In genomic region chr10:4900324-4900723, GRCm38 (mm10) we compare ENCODE assay signal across 20 mouse cellular contexts.
DNase-seq lines count a peak whose midpoint lies in the region; ATAC-seq and TF ChIP-seq lines count a peak whose summit lies in the region.
"Had no signal": no experiment of that assay in that cellular context is flagged by ENCODE, and none has a peak within 500 bp of the region (broad histone marks: within the 10 kb centered on the region; RNA-seq: fewer than 3 reads in every experiment).

No protein-coding gene starts in this region.

- 46% methylated on average over 7 of the region's 7 CpGs for WGBS in kidney, embryonic 16.5 days

- ATAC-seq in kidney, embryonic 16.5 days (ENCODE audit: low FRiP score, low TSS enrichment) = peak; percentile 35; the same call in 1 of the 2 replicates
- ATAC-seq: forebrain, postnatal 0 days; intestine, embryonic 16.5 days; liver, embryonic 12.5 days had no signal

- H3K4me2 ChIP-seq in kidney, embryonic 16.5 days (replicated peaks; ENCODE audit: low read depth, low read length) = no peak overlapping the region
- peak overlapping the region; percentile 38 for H3K4me2 ChIP-seq in myocyte (ENCODE audit: low read depth)
- H3K4me2 ChIP-seq: embryonic facial prominence, embryonic 12.5 days; liver, embryonic 12.5 days; lung, embryonic 14.5 days; stomach, embryonic 15.5 days had no signal

- no peak overlapping the region for H3ac ChIP-seq in myocyte (ENCODE audit: control insufficient read depth, insufficient read length)

- no peak overlapping the region for H3K9ac ChIP-seq in kidney, embryonic 16.5 days (replicated peaks; ENCODE audit: low read length)
- H3K9ac ChIP-seq: embryonic facial prominence, embryonic 12.5 days; forebrain, postnatal 0 days; liver, embryonic 12.5 days; lung, embryonic 14.5 days; stomach, embryonic 15.5 days had no signal

- TF ChIP-seq POLR2A in embryonic fibroblast, embryonic 13.5 days (IDR thresholded peaks at IDR 0.05; ENCODE audit: low read depth, low read length) = no peak
- no peak for TF ChIP-seq POLR2A in myocyte (IDR thresholded peaks at IDR 0.05; ENCODE audit: insufficient read length, low read depth)

- DNase-seq in kidney, adult 11 months = no peak
- DNase-seq in CD4-positive, CD25-positive, alpha-beta regulatory T cell, adult 2 months (ENCODE audit: low read depth, low spot score) = peak; percentile 35
- no peak for DNase-seq in spleen, postnatal 14 days (ENCODE audit: low spot score in 2 of 2)
- no peak for DNase-seq in right cerebral cortex, postnatal 4 days
- DNase-seq: adrenal gland, adult 2 months; cerebellum, postnatal 25 days; forebrain, postnatal 0 days; heart, adult 11 months; lung, embryonic 14.5 days; lung, postnatal 4 days; midbrain, embryonic 14.5 days; right cerebral cortex, adult 18-20 months had no signal

- H3K4me3 ChIP-seq in kidney, embryonic 16.5 days (ENCODE audit: low read length) = no peak overlapping the region
- H3K4me3 ChIP-seq in embryonic fibroblast, embryonic 13.5 days (ENCODE audit: insufficient read depth, low read length) = no peak overlapping the region
- no peak overlapping the region for H3K4me3 ChIP-seq in myocyte
- H3K4me3 ChIP-seq: embryonic facial prominence, embryonic 12.5 days; liver, embryonic 12.5 days; stomach, embryonic 15.5 days had no signal

- H3K4me1 ChIP-seq in kidney, embryonic 16.5 days (ENCODE audit: insufficient read depth, low read length) = 0 out of 2 replicates have a peak, but pooled peaks cover 3% of the 10 kb centered on the region
- H3K4me1 ChIP-seq in embryonic fibroblast, embryonic 13.5 days (ENCODE audit: control insufficient read depth, insufficient read depth, low read length) = peaks cover 3% of the 10 kb centered on the region; the same call in 1 of the 2 replicates
- H3K4me1 ChIP-seq: embryonic facial prominence, embryonic 12.5 days; liver, embryonic 12.5 days; stomach, embryonic 15.5 days had no signal

- H3K36me3 ChIP-seq in kidney, embryonic 16.5 days (ENCODE audit: insufficient read depth, low read length) = no peaks in the 10 kb centered on the region
- H3K36me3 ChIP-seq in myocyte (ENCODE audit: control insufficient read depth, insufficient read depth) = no peaks in the 10 kb centered on the region
- H3K36me3 ChIP-seq: embryonic facial prominence, embryonic 12.5 days; G1E; liver, embryonic 12.5 days; stomach, embryonic 15.5 days had no signal

- H3K9me3 ChIP-seq in kidney, embryonic 16.5 days (ENCODE audit: low read length) = no peaks in the 10 kb centered on the region
- H3K9me3 ChIP-seq: embryonic facial prominence, embryonic 12.5 days; G1E; liver, embryonic 12.5 days; stomach, embryonic 15.5 days had no signal

- H3K27ac ChIP-seq in kidney, embryonic 16.5 days (ENCODE audit: low read length) = peak overlapping the region; percentile 55; the same call in 1 of the 2 replicates
- H3K27ac ChIP-seq in embryonic fibroblast, embryonic 13.5 days (ENCODE audit: insufficient read depth, low read length) = peak overlapping the region; percentile 80
- H3K27ac ChIP-seq: embryonic facial prominence, embryonic 12.5 days; liver, embryonic 12.5 days; stomach, embryonic 15.5 days had no signal

- TF ChIP-seq CTCF in embryonic fibroblast, embryonic 13.5 days (IDR thresholded peaks at IDR 0.05; ENCODE audit: borderline replicate concordance, insufficient read depth, low read length) = no peak

- no peaks in the 10 kb centered on the region for H3K27me3 ChIP-seq in kidney, embryonic 16.5 days (ENCODE audit: insufficient read depth, low read length)
- H3K27me3 ChIP-seq in myocyte (ENCODE audit: control insufficient read depth, insufficient read depth, insufficient read length) = no peaks in the 10 kb centered on the region
- H3K27me3 ChIP-seq: embryonic facial prominence, embryonic 12.5 days; liver, embryonic 12.5 days; stomach, embryonic 15.5 days had no signal

- no peaks in the 10 kb centered on the region for H3K79me2 ChIP-seq in myocyte (ENCODE audit: control insufficient read depth, insufficient read depth)

TF ChIP-seq in myocyte, 11 proteins besides CTCF, POLR2A, EP300 and RAD21:
- TF ChIP-seq POLR2AphosphoS2 (IDR thresholded peaks at IDR 0.05; ENCODE audit: insufficient read length, low read depth) (no peak), CEBPB (IDR thresholded peaks at IDR 0.05; ENCODE audit: insufficient read depth, poor library complexity, severe bottlenecking) (0 out of 2 replicates have a peak, but pooled peaks have one; percentile 13)
